Mouse (Mus musculus): ENCODE measurements around the gene Ankle1. TPM values are rescaled to one million over a fixed set of nuclear protein-coding genes. Genes with fewer than 3 reads are reported as not detected.

Ankle1 gene
- polyA plus RNA-seq, 1 experiment from 2014 or later, result 38.7 TPM

DNA sequence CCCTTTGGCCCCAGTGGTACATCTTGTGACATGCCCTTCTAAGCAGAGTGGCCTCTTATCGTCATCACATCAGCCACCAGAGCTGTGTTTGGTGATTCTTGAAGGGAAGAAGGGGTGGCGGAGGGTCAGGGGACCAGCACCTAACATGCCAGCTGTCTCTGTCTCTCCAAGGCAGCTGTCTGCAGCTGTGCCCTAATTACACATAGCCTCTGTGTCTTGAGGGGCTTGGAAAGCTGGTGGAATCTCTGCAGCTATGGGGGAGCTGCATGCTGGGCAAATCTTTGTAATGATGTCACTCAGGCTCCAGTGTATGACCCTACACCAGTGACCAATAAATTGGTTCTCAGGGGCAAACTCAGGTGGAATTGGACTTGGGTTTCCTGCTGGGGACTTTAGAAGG is 46.9 kb downstream of the Ankle1 start:
- ATAC-seq (replicated peaks; ENCODE audit: low FRiP score), result no peak

DNA sequence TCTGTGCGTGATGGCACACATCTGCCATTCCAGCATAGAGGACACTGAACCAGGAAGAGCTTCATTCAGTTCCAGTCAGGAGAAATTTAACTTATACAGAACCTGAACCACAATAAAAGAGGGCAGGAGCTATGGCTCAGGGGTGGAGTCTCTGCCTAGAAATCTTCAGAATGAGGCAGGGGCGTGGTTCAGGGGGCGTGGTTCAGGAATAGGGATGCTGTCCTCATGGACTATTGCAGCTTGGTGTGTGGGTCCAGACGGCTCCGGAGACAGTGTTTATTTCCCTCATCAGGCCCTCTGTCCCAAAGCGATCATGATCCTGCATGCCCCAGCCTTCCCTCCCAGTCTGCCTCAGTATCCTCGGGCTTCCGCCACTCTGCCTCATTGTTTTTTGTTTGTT is 48.9 kb downstream of the Ankle1 start:
- DNase-seq (ENCODE audit: low spot score) (peak; percentile 20), ATAC-seq (replicated peaks; ENCODE audit: low FRiP score) (no peak)
- 79% methylated on average over 8 of the region's 8 CpGs for WGBS
- no peak overlapping the region for H3K9ac ChIP-seq (ENCODE audit: low read length)
- no peak overlapping the region for H3K4me2 ChIP-seq (ENCODE audit: low read depth, low read length, severe bottlenecking)
- no peak overlapping the region for H3K27ac ChIP-seq (ENCODE audit: low read depth, low read length)
- H3K4me1 ChIP-seq (replicated peaks; ENCODE audit: control insufficient read depth, insufficient read depth, low read length), result no peaks in the 10 kb centered on the region
- no peak overlapping the region for H3K4me3 ChIP-seq (ENCODE audit: low read depth, low read length)
- no peaks in the 10 kb centered on the region for H3K9me3 ChIP-seq (ENCODE audit: control insufficient read depth, low read length)
- H3K27me3 ChIP-seq (ENCODE audit: control insufficient read depth, insufficient read depth, low read length), result no peaks in the 10 kb centered on the region
- H3K36me3 ChIP-seq (ENCODE audit: control insufficient read depth, insufficient read depth, low read length), result peaks cover 5% of the 10 kb centered on the region; the same call in 1 of the 2 replicates

More for the DNA sequence above, 46.9 kb downstream of the Ankle1 start:
- Histone ChIP-seq H3K4me2 (ENCODE audit: low read depth, low read length, severe bottlenecking) (no peak overlapping the region), H3K4me3 (ENCODE audit: low read depth, low read length) (no peak overlapping the region), H3K27me3 (ENCODE audit: control insufficient read depth, insufficient read depth, low read length) (no peaks in the 10 kb centered on the region), H3K4me1 (replicated peaks; ENCODE audit: control insufficient read depth, insufficient read depth, low read length) (no peaks in the 10 kb centered on the region), H3K27ac (ENCODE audit: low read depth, low read length) (no peak overlapping the region), H3K36me3 (ENCODE audit: control insufficient read depth, insufficient read depth, low read length) (no peaks in the 10 kb centered on the region), H3K9me3 (ENCODE audit: control insufficient read depth, low read length) (no peaks in the 10 kb centered on the region), H3K9ac (ENCODE audit: low read length) (no peak overlapping the region)
- 87% methylated on average over 2 of the region's 2 CpGs for WGBS
- no peak for DNase-seq (ENCODE audit: low spot score)

DNA sequence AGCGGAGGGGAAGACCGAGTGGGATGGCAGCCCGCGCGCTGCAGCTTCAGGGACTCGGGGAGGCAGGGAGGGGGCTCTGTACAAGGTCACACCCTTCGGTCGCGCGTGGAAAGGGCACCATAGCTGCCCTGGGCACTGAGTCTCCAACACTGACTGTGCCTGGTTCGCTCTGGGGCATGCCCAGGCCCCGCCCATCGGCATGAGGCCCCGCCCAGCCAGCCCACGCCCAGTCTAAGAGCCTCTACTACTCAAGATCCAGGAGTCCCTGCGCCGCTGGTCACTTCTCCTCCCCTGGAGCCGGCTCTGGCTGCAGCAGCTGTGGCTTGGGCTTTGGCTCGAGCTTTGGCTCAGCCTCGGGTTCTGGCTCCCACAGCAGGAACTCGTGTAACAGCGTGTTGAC is 51.1 kb downstream of the Ankle1 start:
- 46% methylated on average over 22 of the region's 22 CpGs for WGBS
- H3K4me2 ChIP-seq (ENCODE audit: low read depth, low read length, severe bottlenecking), result no peak overlapping the region
- H3K27me3 ChIP-seq (ENCODE audit: control insufficient read depth, insufficient read depth, low read length), result no peaks in the 10 kb centered on the region
- ATAC-seq (replicated peaks; ENCODE audit: low FRiP score), result no peak
- H3K27ac ChIP-seq (ENCODE audit: low read depth, low read length), result no peak overlapping the region
- peak; percentile 49 for DNase-seq (ENCODE audit: low spot score)
- no peak overlapping the region for H3K9ac ChIP-seq (ENCODE audit: low read length)
- H3K9me3 ChIP-seq (ENCODE audit: control insufficient read depth, low read length), result no peaks in the 10 kb centered on the region
- no peaks in the 10 kb centered on the region for H3K4me1 ChIP-seq (replicated peaks; ENCODE audit: control insufficient read depth, insufficient read depth, low read length)
- peaks cover 5% of the 10 kb centered on the region; the same call in 1 of the 2 replicates for H3K36me3 ChIP-seq (ENCODE audit: control insufficient read depth, insufficient read depth, low read length)
- no peak overlapping the region for H3K4me3 ChIP-seq (ENCODE audit: low read depth, low read length)

DNA sequence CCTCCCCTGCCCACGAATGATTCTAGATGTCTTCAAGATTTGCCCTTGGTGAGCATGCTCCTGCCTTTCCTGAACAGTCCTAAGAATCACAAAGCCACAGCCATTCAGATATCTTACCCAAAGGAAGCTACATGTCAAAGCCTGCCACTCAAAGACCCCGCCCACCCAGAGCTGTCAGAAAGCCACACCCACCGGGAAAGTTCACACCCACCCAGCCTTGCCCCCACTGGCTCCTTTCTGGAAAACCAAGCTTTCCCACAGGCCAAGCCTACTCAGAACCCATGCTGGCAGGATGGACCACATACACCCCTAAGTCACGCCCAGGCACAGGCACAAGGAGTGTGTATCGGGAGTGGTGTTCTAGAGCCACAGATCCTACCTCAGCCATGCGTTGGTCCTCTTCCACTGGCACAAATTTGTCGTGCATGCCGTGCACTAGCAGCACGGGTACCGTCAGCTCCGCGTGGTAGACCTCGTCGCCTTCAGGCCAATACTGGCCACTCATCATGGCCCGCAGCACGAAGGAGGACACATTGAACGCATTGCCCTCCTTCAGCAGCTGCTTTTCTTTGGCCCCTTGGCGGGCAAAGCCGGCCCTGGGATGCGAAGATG is 52.0 kb downstream of the Ankle1 start:
- WGBS, result 87% methylated on average over 20 of the region's 20 CpGs
- no peaks in the 10 kb centered on the region for H3K27me3 ChIP-seq (ENCODE audit: control insufficient read depth, insufficient read depth, low read length)
- H3K9ac ChIP-seq (ENCODE audit: low read length), result no peak overlapping the region
- ATAC-seq (replicated peaks; ENCODE audit: low FRiP score), result no peak
- DNase-seq (ENCODE audit: low spot score), result peak; percentile 35
- no peak overlapping the region for H3K4me3 ChIP-seq (ENCODE audit: low read depth, low read length)
- H3K4me1 ChIP-seq (replicated peaks; ENCODE audit: control insufficient read depth, insufficient read depth, low read length), result peaks cover 2% of the 10 kb centered on the region; the same call in 1 of the 2 replicates
- H3K36me3 ChIP-seq (ENCODE audit: control insufficient read depth, insufficient read depth, low read length), result peaks cover 5% of the 10 kb centered on the region; the same call in 1 of the 2 replicates
- no peaks in the 10 kb centered on the region for H3K9me3 ChIP-seq (ENCODE audit: control insufficient read depth, low read length)
- H3K27ac ChIP-seq (ENCODE audit: low read depth, low read length), result no peak overlapping the region
- H3K4me2 ChIP-seq (ENCODE audit: low read depth, low read length, severe bottlenecking), result no peak overlapping the region

Other genes with a start within 250 kb of the Ankle1 start
- 24.3 and 32.5 TPM in 2 replicates for gene Myo9b, start 133.3 kb upstream of the Ankle1 start, polyA plus RNA-seq (2014; fragmentation: Nextera tagmentation; extraction: Ambion mirVana)
- 61.0 and 66.8 TPM in 2 replicates for gene Haus8, start 133.1 kb upstream of the Ankle1 start, polyA plus RNA-seq (2014; fragmentation: Nextera tagmentation; extraction: Ambion mirVana)
- 69.3 and 82.5 TPM in 2 replicates for gene Use1, start 39.2 kb upstream of the Ankle1 start, polyA plus RNA-seq (2014; fragmentation: Nextera tagmentation; extraction: Ambion mirVana)
- 2.9 and 3.3 TPM in 2 replicates for gene Ocel1, start 34.7 kb upstream of the Ankle1 start, polyA plus RNA-seq (2014; fragmentation: Nextera tagmentation; extraction: Ambion mirVana)
- gene Nr2f6, start 24.1 kb upstream of the Ankle1 start, polyA plus RNA-seq (2014; fragmentation: Nextera tagmentation; extraction: Ambion mirVana), result 49.1 and 51.4 TPM in 2 replicates
- gene Ushbp1, start 10.2 kb upstream of the Ankle1 start, polyA plus RNA-seq (2014; fragmentation: Nextera tagmentation; extraction: Ambion mirVana), result 4.2 and 4.5 TPM in 2 replicates
- 106 and 119 TPM in 2 replicates for gene Babam1, start 9.1 kb upstream of the Ankle1 start, polyA plus RNA-seq (2014; fragmentation: Nextera tagmentation; extraction: Ambion mirVana)
- gene Abhd8, start 57.6 kb downstream of the Ankle1 start, polyA plus RNA-seq (2014; fragmentation: Nextera tagmentation; extraction: Ambion mirVana), result 76.6 and 76.7 TPM in 2 replicates
- 186 TPM in 2 replicates for gene Mrpl34, start 58.9 kb downstream of the Ankle1 start, polyA plus RNA-seq (2014; fragmentation: Nextera tagmentation; extraction: Ambion mirVana)
- gene Dda1, start 63.2 kb downstream of the Ankle1 start, polyA plus RNA-seq (2014; fragmentation: Nextera tagmentation; extraction: Ambion mirVana), result 133 and 146 TPM in 2 replicates
- gene Ano8, start 80.0 kb downstream of the Ankle1 start, polyA plus RNA-seq (2014; fragmentation: Nextera tagmentation; extraction: Ambion mirVana), result 5.7 and 9.3 TPM in 2 replicates
- gene Gtpbp3, start 82.1 kb downstream of the Ankle1 start, polyA plus RNA-seq (2014; fragmentation: Nextera tagmentation; extraction: Ambion mirVana), result 7.9 and 10.8 TPM in 2 replicates
- gene Plvap, start 105.7 kb downstream of the Ankle1 start, polyA plus RNA-seq (2014; fragmentation: Nextera tagmentation; extraction: Ambion mirVana), result 42.5 and 43.4 TPM in 2 replicates
- 0.29 TPM in 1 of 2 replicates, not detected in the other for gene Ccdc194, start 119.7 kb downstream of the Ankle1 start, polyA plus RNA-seq (2014; fragmentation: Nextera tagmentation; extraction: Ambion mirVana)
- gene Bst2, start 131.4 kb downstream of the Ankle1 start, polyA plus RNA-seq (2014; fragmentation: Nextera tagmentation; extraction: Ambion mirVana), result 3.1 and 4.9 TPM in 2 replicates
- gene Mvb12a, start 136.9 kb downstream of the Ankle1 start, polyA plus RNA-seq (2014; fragmentation: Nextera tagmentation; extraction: Ambion mirVana), result 50.1 and 62.8 TPM in 2 replicates
- 0.15 TPM in 1 of 2 replicates, not detected in the other for gene Tmem221, start 152.9 kb downstream of the Ankle1 start, polyA plus RNA-seq (2014; fragmentation: Nextera tagmentation; extraction: Ambion mirVana)
- not detected in 2 replicates for gene Nxnl1, start 160.6 kb downstream of the Ankle1 start, polyA plus RNA-seq (2014; fragmentation: Nextera tagmentation; extraction: Ambion mirVana)
- 18.4 and 19.1 TPM in 2 replicates for gene Slc27a1, start 162.9 kb downstream of the Ankle1 start, polyA plus RNA-seq (2014; fragmentation: Nextera tagmentation; extraction: Ambion mirVana)
- gene Pgls, start 186.2 kb downstream of the Ankle1 start, polyA plus RNA-seq (2014; fragmentation: Nextera tagmentation; extraction: Ambion mirVana), result 218 and 238 TPM in 2 replicates
- gene Fam129c, start 191.6 kb downstream of the Ankle1 start, polyA plus RNA-seq (2014; fragmentation: Nextera tagmentation; extraction: Ambion mirVana), result 3.2 and 4.3 TPM in 2 replicates
- 41.8 and 48.6 TPM in 2 replicates for gene Colgalt1, start 205.0 kb downstream of the Ankle1 start, polyA plus RNA-seq (2014; fragmentation: Nextera tagmentation; extraction: Ambion mirVana)